ENCODE assay signal across 9 mouse cellular contexts in the genomic region with DNA sequence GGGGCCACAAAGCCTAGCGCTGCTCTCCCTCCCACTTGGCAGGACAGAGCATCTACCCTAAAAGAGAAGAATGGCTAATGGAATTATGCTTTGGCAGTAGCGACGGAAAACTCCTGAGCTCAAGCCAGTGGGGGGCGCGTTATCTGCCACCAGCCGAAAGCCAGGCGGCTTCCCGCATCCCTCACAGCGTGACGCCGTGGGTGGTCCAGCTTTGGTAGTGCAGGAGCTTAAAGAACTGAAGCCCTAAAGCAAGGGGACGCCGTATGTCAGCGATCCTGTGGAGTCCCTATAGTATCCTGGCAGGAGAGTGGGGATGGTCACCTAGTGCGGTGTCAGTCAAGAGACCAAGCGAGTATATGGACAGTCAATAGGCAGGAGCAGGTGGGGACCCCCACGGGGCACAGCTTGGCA.
DNase-seq lines count a peak whose midpoint lies in the region; ATAC-seq and TF ChIP-seq lines count a peak whose summit lies in the region.
"Had no signal": no experiment of that assay in that cellular context is flagged by ENCODE, and none has a peak within 500 bp of the region (broad histone marks: within the 10 kb centered on the region; RNA-seq: fewer than 3 reads in every experiment).

No protein-coding gene starts in this region.

- H3K27ac ChIP-seq in thymus, adult 2 months (ENCODE audit: control insufficient read depth, insufficient read depth, low read length), result no peak overlapping the region
- peak overlapping the region; percentile 85 for H3K27ac ChIP-seq in embryonic facial prominence, embryonic 13.5 days
- peak overlapping the region; percentile 59 for H3K27ac ChIP-seq in kidney, embryonic 15.5 days
- peak overlapping the region; percentile 88 for H3K27ac ChIP-seq in limb, embryonic 15.5 days
- peak overlapping the region; percentile 52; the same call in 1 of the 2 replicates for H3K27ac ChIP-seq in midbrain, postnatal 0 days (ENCODE audit: low read depth, low read length)
- H3K27ac ChIP-seq in stomach, postnatal 0 days (replicated peaks), result peak overlapping the region; percentile 50; the same call in 1 of the 2 replicates

- ATAC-seq in embryonic facial prominence, embryonic 13.5 days (ENCODE audit: insufficient number of reproducible peaks, insufficient read depth, low FRiP score, low TSS enrichment, low read depth), result peak; percentile 44
- peak; percentile 77 for ATAC-seq in kidney, embryonic 15.5 days (replicated peaks; ENCODE audit: low FRiP score)
- ATAC-seq in limb, embryonic 15.5 days (ENCODE audit: insufficient number of reproducible peaks, low FRiP score, low TSS enrichment, low read depth), result peak; percentile 37
- peak; percentile 74 for ATAC-seq in midbrain, postnatal 0 days (ENCODE audit: low FRiP score)
- peak; percentile 74 for ATAC-seq in stomach, postnatal 0 days (ENCODE audit: low FRiP score, low TSS enrichment)

- no peak for TF ChIP-seq EP300 in stomach, postnatal 0 days (optimal IDR thresholded peaks at IDR 0.05)

- peaks cover 18% of the 10 kb centered on the region for H3K4me1 ChIP-seq in thymus, adult 2 months (replicated peaks; ENCODE audit: control insufficient read depth, insufficient read depth, low read length)
- peaks cover 23% of the 10 kb centered on the region for H3K4me1 ChIP-seq in embryonic facial prominence, embryonic 13.5 days
- H3K4me1 ChIP-seq in kidney, embryonic 15.5 days, result peaks cover 18% of the 10 kb centered on the region
- peaks cover 23% of the 10 kb centered on the region for H3K4me1 ChIP-seq in limb, embryonic 15.5 days
- peaks cover 5% of the 10 kb centered on the region; the same call in 1 of the 2 replicates for H3K4me1 ChIP-seq in midbrain, postnatal 0 days (ENCODE audit: insufficient read depth, low read length)
- peaks cover 9% of the 10 kb centered on the region for H3K4me1 ChIP-seq in stomach, postnatal 0 days (replicated peaks; ENCODE audit: control insufficient read depth, insufficient read depth)

- no peaks in the 10 kb centered on the region for H3K27me3 ChIP-seq in thymus, adult 2 months (ENCODE audit: control insufficient read depth, insufficient read depth, low read length)
- no peaks in the 10 kb centered on the region for H3K27me3 ChIP-seq in embryonic facial prominence, embryonic 13.5 days
- no peaks in the 10 kb centered on the region for H3K27me3 ChIP-seq in kidney, embryonic 15.5 days
- H3K27me3 ChIP-seq in limb, embryonic 15.5 days, result no peaks in the 10 kb centered on the region; the same call in 1 of the 2 replicates
- H3K27me3 ChIP-seq in midbrain, postnatal 0 days (ENCODE audit: insufficient read depth, low read length), result peaks cover 5% of the 10 kb centered on the region; the same call in 1 of the 2 replicates
- H3K27me3 ChIP-seq in stomach, postnatal 0 days (ENCODE audit: control insufficient read depth, insufficient read depth, low read length), result no peaks in the 10 kb centered on the region

- H3K36me3 ChIP-seq in thymus, adult 2 months (ENCODE audit: control insufficient read depth, insufficient read depth, low read length), result 0 out of 2 replicates have a peak, but pooled peaks cover 7% of the 10 kb centered on the region
- H3K36me3 ChIP-seq in embryonic facial prominence, embryonic 13.5 days, result 0 out of 2 replicates have a peak, but pooled peaks cover 13% of the 10 kb centered on the region
- H3K36me3 ChIP-seq in kidney, embryonic 15.5 days, result peaks cover 8% of the 10 kb centered on the region
- peaks cover 4% of the 10 kb centered on the region; the same call in 1 of the 2 replicates for H3K36me3 ChIP-seq in limb, embryonic 15.5 days
- H3K36me3 ChIP-seq in midbrain, postnatal 0 days (ENCODE audit: insufficient read depth, low read length), result peaks cover 7% of the 10 kb centered on the region; the same call in 1 of the 2 replicates
- H3K36me3 ChIP-seq in stomach, postnatal 0 days (ENCODE audit: control insufficient read depth, insufficient read depth, low read length), result no peaks in the 10 kb centered on the region; the same call in 1 of the 2 replicates

- peak; percentile 37 for DNase-seq in thymus, adult 2 months
- DNase-seq in thymus, postnatal 0 days (ENCODE audit: low spot score), result no peak
- peak; percentile 70 to 80 for DNase-seq in heart, adult 18-20 months
- DNase-seq in midbrain, postnatal 0 days (ENCODE audit: low spot score), result peak; percentile 87
- peak; percentile 44 for DNase-seq in stomach, postnatal 0 days (ENCODE audit: low spot score)

- H3K4me3 ChIP-seq in thymus, adult 2 months (ENCODE audit: control insufficient read depth, insufficient read depth, low read length), result peak overlapping the region; percentile 27
- peak overlapping the region; percentile 33 for H3K4me3 ChIP-seq in embryonic facial prominence, embryonic 13.5 days
- H3K4me3 ChIP-seq in kidney, embryonic 15.5 days (replicated peaks), result peak overlapping the region; percentile 29
- peak overlapping the region; percentile 23 for H3K4me3 ChIP-seq in limb, embryonic 15.5 days
- peak overlapping the region; percentile 33 for H3K4me3 ChIP-seq in midbrain, postnatal 0 days (ENCODE audit: low read depth, low read length)
- peak overlapping the region; percentile 18 for H3K4me3 ChIP-seq in stomach, postnatal 0 days (ENCODE audit: low read depth, low read length)

- H3K9me3 ChIP-seq in embryonic facial prominence, embryonic 13.5 days, result no peaks in the 10 kb centered on the region
- H3K9me3 ChIP-seq in kidney, embryonic 15.5 days (replicated peaks), result no peaks in the 10 kb centered on the region
- no peaks in the 10 kb centered on the region for H3K9me3 ChIP-seq in limb, embryonic 15.5 days
- no peaks in the 10 kb centered on the region for H3K9me3 ChIP-seq in midbrain, postnatal 0 days (ENCODE audit: low read length)
- H3K9me3 ChIP-seq in stomach, postnatal 0 days (ENCODE audit: control insufficient read depth, low read length), result no peaks in the 10 kb centered on the region
- H3K9me3 ChIP-seq: G1E had no signal

- WGBS in thymus, adult 2 months, result 12% methylated on average over 17 of the region's 17 CpGs
- 2% methylated on average over 17 of the region's 17 CpGs for WGBS in embryonic facial prominence, embryonic 13.5 days
- 2% methylated on average over 17 of the region's 17 CpGs for WGBS in kidney, embryonic 15.5 days
- WGBS in limb, embryonic 15.5 days, result 4% methylated on average over 17 of the region's 17 CpGs
- WGBS in midbrain, postnatal 0 days, result under 1% methylated on average over 17 of the region's 17 CpGs
- WGBS in stomach, postnatal 0 days, result 10% methylated on average over 17 of the region's 17 CpGs

- TF ChIP-seq POLR2A in thymus, adult 2 months (IDR thresholded peaks at IDR 0.05; ENCODE audit: control insufficient read depth, extremely low read depth, insufficient read depth, low read length, poor library complexity), result no peak

- peak overlapping the region; percentile 71 for H3K4me2 ChIP-seq in embryonic facial prominence, embryonic 13.5 days
- H3K4me2 ChIP-seq in kidney, embryonic 15.5 days, result peak overlapping the region; percentile 70
- H3K4me2 ChIP-seq in limb, embryonic 15.5 days, result peak overlapping the region; percentile 58
- peak overlapping the region; percentile 65 for H3K4me2 ChIP-seq in midbrain, postnatal 0 days (ENCODE audit: low read depth, low read length, poor library complexity, severe bottlenecking)
- H3K4me2 ChIP-seq in stomach, postnatal 0 days (replicated peaks; ENCODE audit: low read depth), result peak overlapping the region; percentile 58

- no peak for TF ChIP-seq CTCF in thymus, adult 2 months (IDR thresholded peaks at IDR 0.05; ENCODE audit: borderline replicate concordance, control insufficient read depth, extremely low read depth, insufficient read depth, low read length, poor library complexity)
- TF ChIP-seq CTCF in midbrain, postnatal 0 days (IDR thresholded peaks at IDR 0.05), result peak; percentile 69
- peak; percentile 66 for TF ChIP-seq CTCF in stomach, postnatal 0 days (IDR thresholded peaks at IDR 0.05; ENCODE audit: low read depth)

- peak overlapping the region; percentile 66 for H3K9ac ChIP-seq in embryonic facial prominence, embryonic 13.5 days
- peak overlapping the region; percentile 27; the same call in 1 of the 2 replicates for H3K9ac ChIP-seq in kidney, embryonic 15.5 days
- 0 out of 2 replicates have a peak overlapping the region, but pooled peaks have one; percentile 8 for H3K9ac ChIP-seq in limb, embryonic 15.5 days
- H3K9ac ChIP-seq in midbrain, postnatal 0 days (replicated peaks; ENCODE audit: low read length, poor library complexity, severe bottlenecking), result peak overlapping the region; percentile 48
- peak overlapping the region; percentile 57 for H3K9ac ChIP-seq in stomach, postnatal 0 days (ENCODE audit: low read length)

Comparison
In these comparisons a context has a peak if more than half of its experiments do, and no peak if none do; other contexts are left out.
1. H3K9ac ChIP-seq: peak in every context shown above with its lines; median percentile 66 in embryonic facial prominence, embryonic 13.5 days; 57 in stomach, postnatal 0 days; 48 in midbrain, postnatal 0 days; 27 in kidney, embryonic 15.5 days; 8 in limb, embryonic 15.5 days.